Mouse (Mus musculus) kidney, embryonic 15.5 days (tissue): ENCODE results near the gene Pkp2. TPM values are rescaled to one million over a fixed set of nuclear protein-coding genes. Genes with fewer than 3 reads are reported as not detected.
"Not testable (repeated sequence)": the region's sequence is repeated elsewhere in the genome, so short reads cannot be mapped to it uniquely, and the experiment has no call there.

Experiments
- ATAC-seq: fragments of 200-750 bp; cut with Nextera tagmentation; replicated peaks from 2 replicates; pipeline ENCODE4 v1.8.0; 2017; ENCODE audit warnings: moderate TSS enrichment; ENCODE audit not compliant: low FRiP score
- H3K27ac ChIP-seq: fragments of 300-500 bp; sonication (generic); 2 replicates; pipeline ENCODE4 v1.5.1; 2015; ENCODE audit warnings: mild to moderate bottlenecking, inconsistent platforms
- H3K27me3 ChIP-seq: fragments of 300-500 bp; sonication (generic); 2 replicates; pipeline ENCODE4 v1.6.1; 2015; ENCODE audit warnings: inconsistent platforms
- H3K36me3 ChIP-seq: fragments of 300-500 bp; sonication (generic); 2 replicates; pipeline ENCODE4 v1.6.1; 2015; ENCODE audit warnings: inconsistent platforms
- H3K4me1 ChIP-seq: fragments of 300-500 bp; sonication (generic); 2 replicates; pipeline ENCODE4 v1.6.1; 2015; ENCODE audit warnings: inconsistent platforms
- H3K4me2 ChIP-seq: fragments of 300-500 bp; sonication (generic); 2 replicates; pipeline ENCODE4 v1.6.1; 2015; ENCODE audit warnings: moderate library complexity, mild to moderate bottlenecking, inconsistent platforms
- H3K4me3 ChIP-seq: fragments of 300-500 bp; sonication (generic); replicated peaks from 2 replicates; pipeline ENCODE4 v1.5.1; 2015; ENCODE audit warnings: mild to moderate bottlenecking, inconsistent platforms
- H3K9ac ChIP-seq: fragments of 300-500 bp; sonication (generic); 2 replicates; pipeline ENCODE4 v1.6.1; 2015; ENCODE audit warnings: mild to moderate bottlenecking, inconsistent platforms
- H3K9me3 ChIP-seq: fragments of 300-500 bp; sonication (generic); replicated peaks from 2 replicates; pipeline ENCODE4 v1.6.1; 2016; ENCODE audit warnings: inconsistent platforms
- WGBS: fragments of 180-500 bp; shearing (Covaris S2); methylation state at CpG from one replicate; pipeline ENCODE4 v1.1.7; 2015; ENCODE audit warnings: mixed read lengths; 5-methylcytosine and 5-hydroxymethylcytosine counted together
- polyA plus RNA-seq: library from polyadenylated mRNA; unstranded; fragments of >200 nt; fragmentation: Nextera tagmentation; extraction: Ambion mirVana; gene quantifications from 2 replicates; pipeline ENCODE4 v1.2.1, GENCODE M21; 2015

The Pkp2 gene
- polyA plus RNA-seq: 10.1 and 11.0 TPM in 2 replicates

GRCm38 (mm10) chr16:16213079-16213760 lies at the start of gene Pkp2:
Gene Pkp2 (plus strand): TSS chr16:16213318.
- Histone ChIP-seq H3K36me3 (no peaks in the 10 kb centered on the region), H3K4me1 (peaks cover 21% of the 10 kb centered on the region), H3K27me3 (peaks cover 29% of the 10 kb centered on the region), H3K4me2 (peak within 1 kb of the TSS; percentile 98), H3K9me3 (no peaks in the 10 kb centered on the region), H3K9ac (peak within 1 kb of the TSS; percentile 52), H3K4me3 (peak within 1 kb of the TSS; percentile 78), H3K27ac (peak within 1 kb of the TSS; percentile 74)
- ATAC-seq: peak; percentile 97
- WGBS: 0% methylated on average over 45 of the region's 59 CpGs

- no peaks in the 10 kb centered on the region for H3K9me3 ChIP-seq
- no peak overlapping the region for H3K4me2 ChIP-seq
- no peak overlapping the region for H3K4me3 ChIP-seq
- no peaks in the 10 kb centered on the region for H3K4me1 ChIP-seq
- no peak for ATAC-seq
- 65% methylated on average over 17 of the region's 17 CpGs for WGBS
- H3K27ac ChIP-seq: no peak overlapping the region
- H3K9ac ChIP-seq: no peak overlapping the region
- no peaks in the 10 kb centered on the region for H3K27me3 ChIP-seq
- H3K36me3 ChIP-seq: no peaks in the 10 kb centered on the region
Measured at GRCm38 (mm10) chr16:16197374-16197773, 15.7 kb upstream of the Pkp2 start.

GRCm38 (mm10) chr16:16201991-16202390 lies 11.1 kb upstream of the Pkp2 start:
- peak; percentile 62; the same call in 1 of the 2 replicates for ATAC-seq

GRCm38 (mm10) chr16:16204648-16205047 lies 8.5 kb upstream of the Pkp2 start:
- H3K36me3 ChIP-seq: no peaks in the 10 kb centered on the region
- no peak overlapping the region for H3K9ac ChIP-seq
- WGBS: 86% methylated on average over 1 of the region's 1 CpGs
- H3K27ac ChIP-seq: no peak overlapping the region
- no peak overlapping the region for H3K4me3 ChIP-seq
- no peaks in the 10 kb centered on the region for H3K27me3 ChIP-seq
- H3K4me2 ChIP-seq: no peak overlapping the region
- H3K4me1 ChIP-seq: no peaks in the 10 kb centered on the region
- H3K9me3 ChIP-seq: no peaks in the 10 kb centered on the region
- no peak for ATAC-seq

More at GRCm38 (mm10) chr16:16201991-16202390, 11.1 kb upstream of the Pkp2 start:
- not testable (repeated sequence) for H3K9me3 ChIP-seq, H3K4me2 ChIP-seq, H3K27me3 ChIP-seq, H3K27ac ChIP-seq, H3K4me1 ChIP-seq, H3K4me3 ChIP-seq, H3K9ac ChIP-seq, H3K36me3 ChIP-seq
- WGBS: 39% methylated on average over 8 of the region's 8 CpGs

GRCm38 (mm10) chr16:16212723-16213078 lies 417 bp upstream of the Pkp2 start:
- WGBS: 15% methylated on average over 7 of the region's 7 CpGs
- Histone ChIP-seq H3K4me3 (peak overlapping the region; percentile 78), H3K9me3 (no peaks in the 10 kb centered on the region), H3K4me1 (peaks cover 21% of the 10 kb centered on the region), H3K36me3 (no peaks in the 10 kb centered on the region), H3K27me3 (peaks cover 29% of the 10 kb centered on the region), H3K27ac (peak overlapping the region; percentile 74; the same call in 1 of the 2 replicates), H3K9ac (no peak overlapping the region), H3K4me2 (peak overlapping the region; percentile 98)
- ATAC-seq: no peak

GRCm38 (mm10) chr16:16213761-16214305 lies 715 bp downstream of the Pkp2 start:
- H3K9ac ChIP-seq: peak overlapping the region; percentile 52
- peak overlapping the region; percentile 78 for H3K4me3 ChIP-seq
- no peaks in the 10 kb centered on the region for H3K9me3 ChIP-seq
- WGBS: under 1% methylated on average over 17 of the region's 17 CpGs
- H3K4me2 ChIP-seq: peak overlapping the region; percentile 98
- H3K27ac ChIP-seq: no peak overlapping the region
- H3K4me1 ChIP-seq: peaks cover 21% of the 10 kb centered on the region
- peaks cover 29% of the 10 kb centered on the region for H3K27me3 ChIP-seq
- H3K36me3 ChIP-seq: no peaks in the 10 kb centered on the region
- no peak for ATAC-seq

- 16% methylated on average over 11 of the region's 11 CpGs for WGBS
- Histone ChIP-seq H3K4me1 (peaks cover 21% of the 10 kb centered on the region), H3K27me3 (peaks cover 29% of the 10 kb centered on the region), H3K36me3 (no peaks in the 10 kb centered on the region), H3K9me3 (no peaks in the 10 kb centered on the region), H3K4me3 (no peak overlapping the region), H3K9ac (no peak overlapping the region), H3K27ac (no peak overlapping the region), H3K4me2 (peak overlapping the region; percentile 27; the same call in 1 of the 2 replicates)
- ATAC-seq: no peak
Measured at GRCm38 (mm10) chr16:16215645-16216387, 2.7 kb downstream of the Pkp2 start.

- no peak overlapping the region for H3K4me3 ChIP-seq
- H3K27ac ChIP-seq: no peak overlapping the region
- WGBS: 95% methylated on average over 1 of the region's 1 CpGs
- H3K9ac ChIP-seq: no peak overlapping the region
- no peak for ATAC-seq
- no peak overlapping the region for H3K4me2 ChIP-seq
- H3K27me3 ChIP-seq: peaks cover 29% of the 10 kb centered on the region
- no peaks in the 10 kb centered on the region for H3K9me3 ChIP-seq
- H3K36me3 ChIP-seq: no peaks in the 10 kb centered on the region
- peaks cover 21% of the 10 kb centered on the region for H3K4me1 ChIP-seq
Measured at GRCm38 (mm10) chr16:16216934-16217333, 3.8 kb downstream of the Pkp2 start.

- no peak overlapping the region for H3K4me3 ChIP-seq
- H3K4me1 ChIP-seq: peaks cover 34% of the 10 kb centered on the region
- no peaks in the 10 kb centered on the region for H3K9me3 ChIP-seq
- no peaks in the 10 kb centered on the region for H3K36me3 ChIP-seq
- no peak overlapping the region for H3K27ac ChIP-seq
- no peak overlapping the region for H3K4me2 ChIP-seq
- 53% methylated on average over 3 of the region's 3 CpGs for WGBS
- no peak overlapping the region for H3K9ac ChIP-seq
- ATAC-seq: no peak
- peaks cover 13% of the 10 kb centered on the region for H3K27me3 ChIP-seq
Measured at GRCm38 (mm10) chr16:16219835-16220234, 6.7 kb downstream of the Pkp2 start.

- no peak overlapping the region for H3K27ac ChIP-seq
- no peak overlapping the region for H3K4me3 ChIP-seq
- 43% methylated on average over 1 of the region's 1 CpGs for WGBS
- H3K4me2 ChIP-seq: no peak overlapping the region
- no peaks in the 10 kb centered on the region for H3K9me3 ChIP-seq
- H3K36me3 ChIP-seq: no peaks in the 10 kb centered on the region
- no peak for ATAC-seq
- H3K27me3 ChIP-seq: no peaks in the 10 kb centered on the region
- no peak overlapping the region for H3K9ac ChIP-seq
- peaks cover 25% of the 10 kb centered on the region for H3K4me1 ChIP-seq
Measured at GRCm38 (mm10) chr16:16222651-16223050, 9.5 kb downstream of the Pkp2 start.

GRCm38 (mm10) chr16:16224506-16224924 lies 11.4 kb downstream of the Pkp2 start:
- Histone ChIP-seq H3K36me3 (no peaks in the 10 kb centered on the region), H3K27ac (peak overlapping the region; percentile 78), H3K4me1 (peaks cover 25% of the 10 kb centered on the region), H3K9ac (no peak overlapping the region), H3K27me3 (no peaks in the 10 kb centered on the region), H3K4me2 (peak overlapping the region; percentile 27; the same call in 1 of the 2 replicates), H3K9me3 (no peaks in the 10 kb centered on the region), H3K4me3 (no peak overlapping the region)
- ATAC-seq: peak; percentile 97
- WGBS: 17% methylated on average over 4 of the region's 4 CpGs

GRCm38 (mm10) chr16:16225828-16226227 lies 12.7 kb downstream of the Pkp2 start:
- Histone ChIP-seq H3K4me3 (no peak overlapping the region), H3K27ac (no peak overlapping the region), H3K36me3 (no peaks in the 10 kb centered on the region), H3K9ac (no peak overlapping the region), H3K9me3 (no peaks in the 10 kb centered on the region), H3K27me3 (no peaks in the 10 kb centered on the region), H3K4me1 (peaks cover 25% of the 10 kb centered on the region), H3K4me2 (no peak overlapping the region)
- no peak for ATAC-seq
- WGBS: 94% methylated on average over 22 of the region's 22 CpGs
